Mouse (Mus musculus) ZHBTc4 (cell line): ENCODE measurements around the gene Hmga2.
"Not testable (repeated sequence)": the region's sequence is repeated elsewhere in the genome, so short reads cannot be mapped to it uniquely, and the experiment has no call there.

ENCODE experiments used
- DNase-seq: peaks from one replicate; pipeline ENCODE4 v3.0.0-alpha.2; 2011; ENCODE audit warnings: low read depth, low spot score

Gene Hmga2

DNA sequence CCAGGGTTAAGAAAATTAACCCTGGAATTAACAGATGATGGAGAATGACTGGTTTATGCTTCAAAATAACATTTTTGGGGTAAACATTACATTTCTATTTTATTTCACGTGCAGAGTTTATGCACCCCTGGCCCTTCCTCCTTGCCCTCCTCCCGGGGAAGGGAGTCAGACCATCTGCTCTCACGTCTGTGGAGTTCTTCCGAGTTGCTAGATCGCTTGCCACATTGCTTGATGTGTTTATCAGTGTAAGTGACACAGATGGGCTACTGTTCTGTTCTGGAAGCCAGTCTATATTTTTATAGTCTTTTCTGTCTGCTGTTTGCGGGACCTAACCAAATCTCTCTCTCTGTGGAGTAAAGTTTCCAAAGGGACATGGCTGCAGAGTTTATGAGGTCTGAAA, 80.7 kb downstream of the Hmga2 start:
- DNase-seq = no peak

DNA sequence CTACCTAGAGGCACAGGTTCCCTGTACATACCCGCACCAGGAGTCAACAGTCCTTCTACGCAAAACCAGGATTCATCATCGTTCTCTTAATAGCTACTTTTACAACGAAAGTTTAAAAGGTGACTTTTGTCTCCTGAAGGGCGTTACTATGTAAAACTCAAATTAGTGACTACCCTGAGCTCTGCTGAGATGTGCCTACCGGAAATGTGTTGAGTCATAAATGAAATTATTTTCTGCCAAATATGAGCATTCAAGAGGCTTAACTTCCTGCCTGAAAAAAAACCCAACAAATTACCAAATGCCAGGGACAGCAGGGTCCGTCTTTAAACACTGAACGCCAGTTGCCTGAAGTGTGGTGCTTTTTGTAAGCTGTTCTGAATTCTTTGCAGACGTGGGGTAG, 81.5 kb downstream of the Hmga2 start:
- DNase-seq = no peak

DNA sequence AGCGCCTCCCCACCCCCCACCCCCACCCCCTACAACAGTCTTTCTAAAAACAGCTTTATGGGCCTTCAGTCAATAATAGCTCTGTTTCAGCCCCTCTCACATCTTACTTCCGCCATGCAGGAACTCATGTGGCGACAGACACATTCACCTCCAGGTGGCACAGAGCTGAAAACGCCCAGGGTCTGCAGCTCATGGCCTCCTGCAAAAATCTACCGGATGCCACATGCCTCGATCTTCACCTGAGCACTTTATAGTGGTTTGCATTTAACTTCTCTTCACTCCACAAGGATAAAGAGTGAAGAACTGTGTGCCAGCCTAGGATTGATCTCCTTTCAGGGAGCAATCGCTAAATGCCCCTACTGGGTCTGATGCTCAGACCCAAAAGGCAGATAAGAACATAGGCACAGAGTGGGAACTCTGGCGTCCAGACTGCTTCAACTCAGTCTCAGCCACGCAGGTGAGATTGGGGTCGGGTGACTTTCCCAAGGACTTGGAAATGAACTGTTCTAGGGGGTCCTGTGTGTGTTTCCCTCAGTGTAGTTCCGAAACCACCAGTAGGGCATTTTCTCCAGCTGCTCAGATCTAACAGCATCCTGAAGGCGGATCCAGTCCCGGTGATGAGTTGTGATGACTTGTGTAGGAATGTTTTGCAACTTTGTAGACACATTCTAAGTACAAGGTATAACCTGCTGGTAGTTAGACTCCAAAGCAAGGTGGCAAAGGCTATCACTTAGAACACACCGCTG, 84.1 kb downstream of the Hmga2 start:
- DNase-seq = no peak

DNA sequence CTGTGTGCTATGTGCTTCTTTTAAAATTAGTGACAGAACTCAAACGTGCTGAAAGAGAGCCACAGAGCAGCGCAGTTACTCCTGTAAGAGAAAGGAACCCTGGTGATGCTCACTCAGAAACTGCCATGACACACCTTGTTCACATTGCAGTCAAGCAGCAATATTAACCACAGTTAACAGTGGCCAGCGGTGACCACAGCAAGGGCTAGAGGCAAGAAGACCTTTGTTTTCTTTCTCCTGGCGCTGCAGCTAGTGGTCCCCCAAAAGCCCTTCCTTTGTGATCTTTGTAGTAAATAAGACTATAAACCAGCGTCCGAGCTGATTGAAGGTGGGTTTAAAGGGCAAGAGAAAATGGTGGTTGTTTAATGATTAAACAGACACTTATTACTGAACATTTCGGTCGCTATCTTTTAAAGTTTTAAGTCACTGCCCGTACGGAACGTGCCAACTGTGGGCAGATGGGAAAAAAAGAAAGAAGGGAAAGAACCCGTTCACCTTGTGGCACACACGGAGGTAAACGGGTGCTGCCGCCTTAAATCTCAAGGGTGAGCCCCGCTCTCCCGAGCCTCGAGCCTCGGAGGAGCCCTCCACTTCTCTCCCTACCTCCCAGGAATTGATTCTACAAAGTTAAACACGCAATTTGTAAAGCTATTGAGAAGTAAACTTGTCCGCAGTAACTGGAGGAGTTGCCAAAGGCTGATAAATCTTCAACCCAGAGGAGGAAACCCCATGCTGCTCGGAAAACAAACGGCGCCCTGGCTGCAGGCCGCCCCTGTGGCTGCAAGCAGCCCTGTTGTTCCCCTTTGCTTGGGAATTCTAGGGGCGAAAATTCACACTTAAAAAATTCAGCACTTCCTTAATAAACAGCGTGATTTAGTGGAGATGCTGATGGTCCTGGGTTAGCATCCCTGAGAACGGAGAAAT, 85.1 kb downstream of the Hmga2 start:
- DNase-seq = no peak

DNA sequence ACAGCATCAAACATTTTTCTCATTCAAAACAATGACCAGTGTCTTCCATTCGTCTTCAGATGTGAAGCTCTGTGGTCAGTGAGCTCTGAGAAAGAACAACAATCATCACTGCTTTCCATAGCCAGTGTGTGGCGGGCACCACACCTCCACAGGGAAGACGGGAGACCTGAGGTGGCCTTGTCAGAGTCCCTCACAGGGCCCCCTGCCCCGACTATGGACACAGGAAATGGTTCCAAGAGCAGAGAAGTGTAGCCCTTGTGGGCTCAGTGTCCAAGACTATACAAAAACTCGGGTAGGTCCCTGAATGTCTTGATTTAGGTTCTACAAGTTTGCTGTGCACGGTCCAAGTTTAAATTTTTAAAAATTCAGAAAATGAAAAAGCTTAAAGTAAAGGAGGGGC, 86.6 kb downstream of the Hmga2 start:
- no peak for DNase-seq

GRCm38 (mm10) chr10:120388966-120389365, 87.3 kb downstream of the Hmga2 start:
- no peak for DNase-seq

- peak; percentile 77 for DNase-seq
These were observed 87.8 kb downstream of the Hmga2 start for GRCm38 (mm10) chr10:120388400-120388871.

DNA sequence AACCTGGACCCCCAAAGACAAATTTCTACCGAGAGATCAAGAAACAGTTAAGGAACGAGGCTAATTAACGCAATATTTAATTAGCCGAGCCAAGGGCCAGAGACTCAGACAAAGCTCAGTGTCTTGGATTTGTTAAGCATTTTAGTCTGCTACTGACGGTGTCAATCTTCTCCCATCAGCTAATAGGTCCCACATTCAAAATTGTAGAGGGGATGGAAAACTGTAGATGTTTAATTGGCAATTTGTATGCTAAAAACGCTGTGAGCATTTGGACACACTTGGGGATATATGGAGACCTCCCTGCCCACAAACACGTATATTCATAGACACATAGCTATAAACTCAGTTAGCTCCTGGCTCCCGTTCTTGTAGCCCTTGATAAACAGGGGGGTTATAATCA, 89.2 kb downstream of the Hmga2 start:
- no peak for DNase-seq

GRCm38 (mm10) chr10:120384797-120385600, 91.3 kb downstream of the Hmga2 start:
- DNase-seq = peak; percentile 45

DNA sequence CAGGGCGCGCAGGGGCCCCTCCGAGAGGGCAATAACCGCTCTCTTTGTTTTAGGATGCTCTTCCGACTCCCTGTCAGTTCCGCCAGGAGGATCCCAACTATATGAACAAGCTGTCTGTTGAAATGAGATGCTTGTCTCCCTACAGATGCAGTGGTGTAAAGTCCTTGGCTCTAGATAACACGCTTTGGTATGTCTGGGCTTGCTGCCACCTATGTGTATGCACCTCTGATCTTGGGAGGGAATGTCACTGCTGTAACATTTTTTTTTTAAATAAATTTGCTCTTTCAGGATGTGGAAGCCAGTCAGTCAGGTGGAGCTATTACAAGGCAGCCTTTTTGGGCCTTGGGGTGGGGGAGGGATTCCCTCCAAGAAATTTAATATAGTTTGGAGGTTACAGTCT, 92.2 kb downstream of the Hmga2 start:
- DNase-seq = no peak

- no peak for DNase-seq
These were observed 98.5 kb downstream of the Hmga2 start for GRCm38 (mm10) chr10:120377795-120378194.

- peak; percentile 44 for DNase-seq
These were observed 98.9 kb downstream of the Hmga2 start for GRCm38 (mm10) chr10:120377327-120377752.

DNA sequence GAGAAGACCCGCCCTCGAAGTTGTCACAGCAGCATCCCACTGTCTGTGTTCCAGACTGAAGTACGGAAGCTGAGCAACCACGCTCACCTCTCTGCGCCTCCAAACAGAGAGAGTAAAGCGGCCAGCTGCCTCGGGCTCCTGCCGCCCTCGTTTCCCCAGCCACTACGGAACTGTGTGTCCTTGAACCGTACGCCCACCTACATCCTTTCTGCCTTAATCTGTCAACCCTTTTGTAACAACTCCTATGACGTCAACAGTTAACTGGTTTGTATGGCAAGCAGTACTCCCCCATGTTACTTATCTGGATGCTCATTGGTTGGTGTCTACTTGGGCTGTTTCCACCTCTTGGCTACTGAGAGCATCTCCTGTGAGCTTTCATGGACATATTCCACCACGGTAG, 100.8 kb downstream of the Hmga2 start:
- no peak for DNase-seq

- no peak for DNase-seq
These were observed 105.1 kb downstream of the Hmga2 start for GRCm38 (mm10) chr10:120371215-120371614.

DNA sequence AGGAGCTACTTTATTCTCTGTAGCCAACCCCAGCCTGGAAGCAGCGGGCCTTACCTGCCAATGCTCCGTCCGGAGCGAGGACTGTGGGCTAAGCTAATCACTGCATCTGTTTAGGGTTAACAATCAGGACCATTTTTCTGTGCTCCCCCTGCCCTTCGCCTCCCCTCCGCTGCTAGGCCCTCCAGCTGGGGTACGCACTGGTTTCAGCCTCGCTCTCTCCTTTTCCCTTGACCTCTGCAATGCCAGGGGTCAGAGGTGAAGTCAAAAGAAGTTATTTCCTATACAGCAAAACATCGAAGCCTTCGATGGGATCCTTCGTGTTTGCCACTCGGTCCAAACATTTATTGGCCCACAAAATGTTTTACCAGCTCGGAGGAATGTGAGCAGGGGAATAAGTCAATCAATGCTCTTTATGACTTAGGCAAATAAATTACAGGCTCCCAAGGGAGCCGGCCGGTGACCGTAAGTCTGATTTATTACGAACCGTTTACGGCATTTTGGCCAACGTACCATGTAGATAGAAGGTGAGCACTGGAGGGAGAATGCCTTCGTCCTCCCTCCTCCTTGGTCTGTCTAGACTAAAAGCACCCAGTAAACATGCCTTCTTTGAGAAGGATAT, 107.0 kb downstream of the Hmga2 start:
- no peak for DNase-seq

GRCm38 (mm10) chr10:120366173-120366592, 110.1 kb downstream of the Hmga2 start:
- not testable (repeated sequence) for DNase-seq

- no peak for DNase-seq
These were observed 110.7 kb downstream of the Hmga2 start for GRCm38 (mm10) chr10:120365380-120366172.

DNA sequence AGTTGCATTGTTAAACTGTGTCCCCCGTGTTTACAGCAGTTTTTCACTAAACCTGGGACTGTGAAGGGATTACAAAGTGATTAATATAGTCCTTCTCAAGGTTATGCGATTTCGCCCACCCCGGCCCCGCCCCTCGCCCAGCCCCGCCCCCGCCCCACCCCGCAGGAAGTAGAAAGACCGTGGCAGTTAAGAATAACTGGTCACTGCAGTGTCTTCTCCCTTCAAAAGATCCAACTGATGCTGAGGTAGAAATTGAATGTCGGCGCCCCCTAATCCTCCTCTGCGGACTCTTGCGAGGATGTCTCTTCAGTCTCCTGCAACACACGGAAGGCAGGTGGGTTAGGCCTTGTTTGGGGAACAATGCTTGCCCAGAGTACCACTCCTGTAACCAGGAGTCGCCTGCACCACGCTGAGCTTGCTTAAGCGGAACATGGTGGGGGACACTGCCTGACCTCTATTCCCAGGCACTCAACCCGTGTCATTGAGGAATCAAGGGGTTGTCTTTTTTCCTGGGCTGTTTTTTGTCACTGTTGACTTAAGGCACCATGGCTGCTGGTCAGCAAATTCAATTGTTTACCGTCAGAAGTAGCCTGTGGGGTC, 112.2 kb downstream of the Hmga2 start:
- no peak for DNase-seq

- not testable (repeated sequence) for DNase-seq
These were observed 112.8 kb downstream of the Hmga2 start for GRCm38 (mm10) chr10:120363298-120363982.
